Mouse (Mus musculus) spleen, adult 2 months (tissue): ENCODE data around the gene Hcst.

Experiments used
- CTCF ChIP-seq: fragments of 200-500 bp; IDR thresholded peaks from 2 replicates; pipeline ENCODE4 v1.5.1; 2011; ENCODE audit warnings: mild to moderate bottlenecking, inconsistent platforms; ENCODE audit not compliant: insufficient read depth, insufficient read length, insufficient replicate concordance; ENCODE audit errors: extremely low read depth
- POLR2A ChIP-seq: fragments of 200-500 bp; IDR thresholded peaks from 2 replicates; pipeline ENCODE4 v1.6.1; 2011; ENCODE audit warnings: low read depth, low read length, inconsistent platforms

GRCm38 (mm10) chr7:30463996-30464395, 44.3 kb upstream of the Hcst start:
- TF ChIP-seq CTCF: no peak
- TF ChIP-seq POLR2A: no peak
